Mouse (Mus musculus) adrenal gland, postnatal 4 days (tissue): ENCODE measurements around the gene Serping1. TPM values are rescaled to one million over a fixed set of nuclear protein-coding genes. Genes with fewer than 3 reads are reported as not detected.
A peak's percentile ranks its signal among the peaks of the same experiment; 100 is the strongest.

Experiments used
- DNase-seq, 2 experiments: peaks; one replicate each; pipeline ENCODE4 v3.0.0; 2021 to 2022; ENCODE audit warnings: low spot score in 2 of 2, mixed read lengths in 2 of 2
- microRNA-seq: library from miRNA; unstranded; fragments of <30 nt; microRNA quantifications from one replicate; pipeline ENCODE4 v1.2.0, GENCODE M21; 2021
- total RNA-seq, 2 experiments: library from RNA; stranded (reverse); gene quantifications; 2 replicates each; pipeline ENCODE4 v1.2.3; 2021

Serping1 gene
- total RNA-seq, 2 experiments from 2014 or later: 64.5 to 76.4 TPM

GRCm38 (mm10) chr2:84716423-84717355 is 58.6 kb downstream of the Serping1 start:
- no peak for DNase-seq

DNA sequence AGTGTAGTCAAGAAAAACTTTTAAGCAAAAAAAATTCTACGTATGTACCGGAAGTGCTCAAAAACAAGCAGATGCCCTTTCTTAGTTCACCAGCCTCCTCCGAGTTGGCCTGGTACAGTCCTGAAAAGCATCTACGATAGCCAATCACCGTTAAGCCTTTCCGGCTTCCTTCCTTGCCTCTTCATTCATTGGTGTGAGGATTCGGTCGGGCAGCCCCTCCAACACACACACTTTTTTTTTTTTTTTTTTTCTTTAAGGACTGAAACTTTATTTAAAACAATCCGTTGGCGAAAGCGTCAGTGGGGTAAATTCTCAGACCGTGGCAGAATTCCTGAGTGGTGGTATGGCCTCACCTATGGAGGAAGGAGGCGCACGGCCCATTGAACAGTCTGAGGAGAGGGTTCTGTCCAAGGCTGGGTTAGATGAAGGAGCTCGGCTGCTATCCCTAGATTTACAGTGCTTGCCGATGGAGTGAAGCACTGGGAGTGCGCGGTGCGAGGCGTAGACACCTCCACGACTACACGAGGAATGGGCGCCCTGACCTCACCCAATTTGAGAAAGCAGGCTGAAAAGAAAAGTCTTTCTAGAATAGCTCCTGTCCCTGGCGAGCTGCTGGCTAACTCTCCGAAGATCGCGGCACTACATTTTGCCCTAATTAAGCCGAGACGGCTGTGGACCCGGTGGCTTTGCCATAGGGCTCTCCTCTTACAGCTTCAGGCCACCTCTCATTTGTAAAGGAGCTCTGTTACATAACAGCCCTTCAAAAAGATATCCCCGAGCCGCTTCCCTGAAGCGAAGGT is 59.5 kb downstream of the Serping1 start:
- DNase-seq: no peak

Small RNAs within 50 kb of the gene (microRNA-seq; reads per million reads assigned to microRNA genes)
- 9,835 reads per million, percentile 93 among the genes with 10 or more reads in this experiment for gene Mir130a

Other genes starting within 250 kb of the Serping1 start
- 100 to 1,000 TPM; 157 to 165 TPM for gene Ctnnd1, start 124.7 kb downstream of the Serping1 start, total RNA-seq
- gene Btbd18, start 116.4 kb downstream of the Serping1 start, total RNA-seq: under 1 TPM; 0.22 to 0.42 TPM
- 10 to 100 TPM; 87.7 to 89.0 TPM for gene Selenoh, start 104.7 kb downstream of the Serping1 start, total RNA-seq
- gene Gm28635, start 97.4 kb downstream of the Serping1 start, total RNA-seq: not detected
- gene Med19, start 97.0 kb downstream of the Serping1 start, total RNA-seq: 10 to 100 TPM; 26.7 to 28.6 TPM
- 100 to 1,000 TPM; 114 to 116 TPM for gene Tmx2, start 96.3 kb downstream of the Serping1 start, total RNA-seq
- gene Zdhhc5, start 60.3 kb downstream of the Serping1 start, total RNA-seq: 10 to 100 TPM; 52.5 to 61.7 TPM
- 10 to 100 TPM; 13.0 to 15.2 TPM for gene Clp1, start 48.1 kb downstream of the Serping1 start, total RNA-seq
- 10 to 100 TPM; 12.0 to 18.2 TPM for gene Ypel4, start 41.4 kb downstream of the Serping1 start, total RNA-seq
- gene Gm19426, start 31.8 kb downstream of the Serping1 start, total RNA-seq: 1 to 10 TPM; 8.3 to 9.1 TPM
- 10 to 100 TPM; 31.1 to 35.4 TPM for gene Ube2l6, start 23.4 kb upstream of the Serping1 start, total RNA-seq
- gene Smtnl1, start 47.2 kb upstream of the Serping1 start, total RNA-seq: 1 to 10 TPM; 1.8 to 3.9 TPM
- 10 to 100 TPM; 40.5 to 43.7 TPM for gene Timm10, start 51.6 kb upstream of the Serping1 start, total RNA-seq
- gene Slc43a1, start 63.4 kb upstream of the Serping1 start, total RNA-seq: 10 to 100 TPM in 1 of 2 experiments, 1 to 10 TPM in 1; 8.8 to 11.1 TPM
- 1 to 10 TPM; 2.2 to 3.4 TPM for gene Rtn4rl2, start 111.3 kb upstream of the Serping1 start, total RNA-seq
- 10 to 100 TPM; 66.4 to 68.4 TPM for gene Slc43a3, start 161.1 kb upstream of the Serping1 start, total RNA-seq
- gene Prg2, start 205.0 kb upstream of the Serping1 start, total RNA-seq: 1 to 10 TPM; 2.2 to 7.8 TPM
- under 1 TPM; 0.50 to 0.73 TPM for gene Prg3, start 212.8 kb upstream of the Serping1 start, total RNA-seq